Comparison of ENCODE assay signal across 8 mouse cellular contexts in genomic region chr1:134077389-134078060, GRCm38 (mm10). TPM values are rescaled to one million over a fixed set of nuclear protein-coding genes. Genes with fewer than 3 reads are reported as not detected.
DNase-seq lines count a peak whose midpoint lies in the region; ATAC-seq and TF ChIP-seq lines count a peak whose summit lies in the region.

No protein-coding gene starts in this region.

- H3K4me1 ChIP-seq in forebrain, embryonic 16.5 days (replicated peaks; ENCODE audit: control insufficient read depth, insufficient read depth, low read length), result peaks cover 44% of the 10 kb centered on the region
- H3K4me1 ChIP-seq in stomach, embryonic 16.5 days (ENCODE audit: control insufficient read depth, insufficient read depth, low read length), result peaks cover 56% of the 10 kb centered on the region

- H3K27ac ChIP-seq in layer of hippocampus, adult 2 months, result peak overlapping the region; percentile 97
- peak overlapping the region; percentile 41 for H3K27ac ChIP-seq in forebrain, embryonic 16.5 days (ENCODE audit: low read length)
- peak overlapping the region; percentile 86 for H3K27ac ChIP-seq in stomach, embryonic 16.5 days (ENCODE audit: low read length)

- peak overlapping the region; percentile 54 for H3K4me2 ChIP-seq in forebrain, embryonic 16.5 days (ENCODE audit: low read length)
- peak overlapping the region; percentile 83 for H3K4me2 ChIP-seq in stomach, embryonic 16.5 days (ENCODE audit: low read depth, low read length)

- no peaks in the 10 kb centered on the region for H3K27me3 ChIP-seq in forebrain, embryonic 16.5 days (replicated peaks; ENCODE audit: control insufficient read depth, insufficient read depth, low read length)
- H3K27me3 ChIP-seq in stomach, embryonic 16.5 days (ENCODE audit: control insufficient read depth, insufficient read depth, low read length), result no peaks in the 10 kb centered on the region

- peak overlapping the region; percentile 64 for H3K4me3 ChIP-seq in layer of hippocampus, adult 2 months
- H3K4me3 ChIP-seq in forebrain, embryonic 16.5 days (replicated peaks; ENCODE audit: low read length), result peak overlapping the region; percentile 88
- peak overlapping the region; percentile 85 for H3K4me3 ChIP-seq in stomach, embryonic 16.5 days (replicated peaks; ENCODE audit: low read length)

- TF ChIP-seq CTCF in layer of hippocampus, adult 2 months (conservative IDR thresholded peaks at IDR 0.05), result peak; percentile 65

- H3K9ac ChIP-seq in forebrain, embryonic 16.5 days (replicated peaks; ENCODE audit: low read depth, low read length), result peak overlapping the region; percentile 84
- peak overlapping the region; percentile 90 for H3K9ac ChIP-seq in stomach, embryonic 16.5 days (ENCODE audit: low read length)

- H3K9me3 ChIP-seq in forebrain, embryonic 16.5 days (ENCODE audit: control insufficient read depth, low read length), result no peaks in the 10 kb centered on the region
- no peaks in the 10 kb centered on the region for H3K9me3 ChIP-seq in stomach, embryonic 16.5 days (replicated peaks; ENCODE audit: control insufficient read depth, low read length)

- 12% methylated on average over 14 of the region's 14 CpGs for WGBS in forebrain, embryonic 16.5 days
- 28% methylated on average over 14 of the region's 14 CpGs for WGBS in stomach, embryonic 16.5 days

- no peak for ATAC-seq in forebrain, embryonic 16.5 days
- no peak for ATAC-seq in stomach, embryonic 16.5 days (ENCODE audit: insufficient read depth, low FRiP score)

- DNase-seq in layer of hippocampus, adult 2 months (ENCODE audit: low spot score in 2 of 2), result no peak
- DNase-seq in layer of hippocampus, adult 11-12 months (ENCODE audit: low spot score), result no peak
- peak; percentile 73 for DNase-seq in brain, adult 2 months (ENCODE audit: low read depth, low spot score)
- peak; percentile 57 for DNase-seq in kidney, adult 9 months
- DNase-seq in lung, postnatal 4 days, result peak; percentile 64 to 67
- no peak for DNase-seq in ovary, postnatal 10 days (ENCODE audit: low spot score)

- peaks cover 3% of the 10 kb centered on the region; the same call in 1 of the 2 replicates for H3K36me3 ChIP-seq in forebrain, embryonic 16.5 days (ENCODE audit: control insufficient read depth, insufficient read depth)
- H3K36me3 ChIP-seq in stomach, embryonic 16.5 days (ENCODE audit: control insufficient read depth, insufficient read depth, low read length), result peaks cover 7% of the 10 kb centered on the region; the same call in 1 of the 2 replicates

RNA-seq across cellular contexts. Expression of gene Btg2, which starts 1.4 kb away (rescaled TPM):
- 10 to 100 TPM; 17.2 to 22.0 TPM for total RNA-seq in layer of hippocampus, adult 2 months (2021)
- 56.0 and 66.4 TPM in 2 replicates for polyA plus RNA-seq in forebrain, embryonic 16.5 days (2015; fragmentation: Nextera tagmentation; extraction: Ambion mirVana)
- 98.5 and 110 TPM in 2 replicates for polyA plus RNA-seq in stomach, embryonic 16.5 days (2015; fragmentation: Nextera tagmentation; extraction: Ambion mirVana)

RNA-seq across cellular contexts. Expression of gene Chit1, which starts 33.5 kb away (rescaled TPM):
- total RNA-seq in layer of hippocampus, adult 2 months (2021), result under 1 TPM in 1 of 2 experiments, not detected in 1; 0.20 TPM
- polyA plus RNA-seq in forebrain, embryonic 16.5 days (2015; fragmentation: Nextera tagmentation; extraction: Ambion mirVana), result 0.14 TPM in 1 of 2 replicates, not detected in the other
- polyA plus RNA-seq in stomach, embryonic 16.5 days (2015; fragmentation: Nextera tagmentation; extraction: Ambion mirVana), result 4.8 and 8.4 TPM in 2 replicates

RNA-seq across cellular contexts. Expression of gene Fmod, which starts 40.5 kb away (rescaled TPM):
- 1 to 10 TPM; 6.0 to 7.4 TPM for total RNA-seq in layer of hippocampus, adult 2 months (2021)
- polyA plus RNA-seq in forebrain, embryonic 16.5 days (2015; fragmentation: Nextera tagmentation; extraction: Ambion mirVana), result 7.8 and 12.6 TPM in 2 replicates
- 12.3 and 13.1 TPM in 2 replicates for polyA plus RNA-seq in stomach, embryonic 16.5 days (2015; fragmentation: Nextera tagmentation; extraction: Ambion mirVana)

Comparison
In these comparisons a context has a peak if more than half of its experiments do, and no peak if none do; other contexts are left out.
1. DNase-seq: peak in brain, adult 2 months (single experiment), kidney, adult 9 months (single experiment) and lung, postnatal 4 days (2 of 2); none in layer of hippocampus, adult 2 months (0 of 2), layer of hippocampus, adult 11-12 months (single experiment) and ovary, postnatal 10 days (single experiment).
2. H3K27ac ChIP-seq: peak in every context shown above with its lines; median percentile 97 in layer of hippocampus, adult 2 months; 86 in stomach, embryonic 16.5 days; 41 in forebrain, embryonic 16.5 days.
3. Peak in every context shown above with its lines, with median percentiles within 50 percentile points of each other: H3K4me3 ChIP-seq.